Mouse (Mus musculus): ENCODE data around the gene Zfp316. TPM values are rescaled to one million over a fixed set of nuclear protein-coding genes. Genes with fewer than 3 reads are reported as not detected.

Zfp316 gene
- total and polyA plus RNA-seq, 3 experiments, result 4.3 to 4.8 TPM; not detected in 1

- no peaks in the 10 kb centered on the region for H3K27me3 ChIP-seq (ENCODE audit: control insufficient read depth in 1 of 2, insufficient read depth in 2 of 2, low read length in 2 of 2)
- H3K27ac ChIP-seq (ENCODE audit: control insufficient read depth, low read depth, low read length), result peak within 1 kb of the TSS; percentile 89
- peak within 1 kb of the TSS; percentile 76 to 91 for H3K4me3 ChIP-seq (ENCODE audit: control insufficient read depth in 1 of 2, insufficient read depth in 1 of 2, low read depth in 2 of 2, low read length in 2 of 2)
- H3K9me3 ChIP-seq (replicated peaks; ENCODE audit: insufficient read depth, low read length), result no peaks in the 10 kb centered on the region
- peak; percentile 89 for DNase-seq (ENCODE audit: low read depth, low spot score)
- H3K4me1 ChIP-seq (ENCODE audit: control insufficient read depth in 1 of 2, insufficient read depth in 2 of 2, low read length in 2 of 2), result peaks cover 0 to 10% of the 10 kb centered on the region in 2 experiments; a peak in 1 of 4 replicates
- peaks cover 12 to 18% of the 10 kb centered on the region in 2 experiments for H3K36me3 ChIP-seq (ENCODE audit: control insufficient read depth in 1 of 2, insufficient read depth in 2 of 2, low read length in 2 of 2)
- H3K9ac ChIP-seq (ENCODE audit: control insufficient read depth, low read depth, low read length, poor library complexity, severe bottlenecking), result peak within 1 kb of the TSS; percentile 98
- H3K79me2 ChIP-seq (ENCODE audit: control insufficient read depth, insufficient read depth, low read length, poor library complexity), result peaks cover 47% of the 10 kb centered on the region
- TF ChIP-seq JUND (IDR thresholded peaks at IDR 0.05; ENCODE audit: low read depth, low read length) (no peak), CTCF (IDR thresholded peaks at IDR 0.05 in 2 of 3, conservative IDR thresholded peaks at IDR 0.05 in 1 of 3; ENCODE audit: control insufficient read depth in 1 of 3, insufficient read depth in 1 of 3, low read depth in 2 of 3, low read length in 3 of 3, poor library complexity in 1 of 3, severe bottlenecking in 1 of 3) (peak; percentile 52 to 99 (median 84); a peak in 5 of 6 replicates), POLR2AphosphoS2 (IDR thresholded peaks at IDR 0.05; ENCODE audit: low read length) (no peak), ZC3H11A (IDR thresholded peaks at IDR 0.05; ENCODE audit: low read depth, low read length) (no peak), NELFE (IDR thresholded peaks at IDR 0.05; ENCODE audit: low read depth, low read length) (peak; percentile 84), SIN3A (IDR thresholded peaks at IDR 0.05; ENCODE audit: low read length) (peak; percentile 31; the same call in 1 of the 2 replicates), CHD1 (IDR thresholded peaks at IDR 0.05; ENCODE audit: low read depth, low read length) (no peak), POLR2AphosphoS5 (IDR thresholded peaks at IDR 0.05; ENCODE audit: borderline replicate concordance, low read depth, low read length) (no peak), MXI1 (IDR thresholded peaks at IDR 0.05; ENCODE audit: low read depth, low read length) (peak; percentile 79), ZNF384 (IDR thresholded peaks at IDR 0.05; ENCODE audit: low read depth, low read length) (no peak), NRF1 (IDR thresholded peaks at IDR 0.05; ENCODE audit: insufficient read depth, low read depth, low read length, poor library complexity, severe bottlenecking) (0 out of 2 replicates have a peak, but pooled peaks have one; percentile 8), TBP (IDR thresholded peaks at IDR 0.05; ENCODE audit: low read depth, low read length) (0 out of 2 replicates have a peak, but pooled peaks have one; percentile 35), CHD2 (IDR thresholded peaks at IDR 0.05; ENCODE audit: low read length) (no peak), ZMIZ1 (IDR thresholded peaks at IDR 0.05; ENCODE audit: low read depth, low read length) (peak; percentile 70; the same call in 1 of the 2 replicates), USF2 (IDR thresholded peaks at IDR 0.05; ENCODE audit: borderline replicate concordance in 1 of 2, insufficient read depth in 1 of 2, low read depth in 1 of 2, low read length in 2 of 2) (no peak), BHLHE40 (IDR thresholded peaks at IDR 0.05; ENCODE audit: borderline replicate concordance, low read depth, low read length) (no peak), SMC3 (IDR thresholded peaks at IDR 0.05; ENCODE audit: low read depth, low read length) (peak; percentile 52), MYC (IDR thresholded peaks at IDR 0.05; ENCODE audit: low read depth, low read length) (no peak), E2F4 (IDR thresholded peaks at IDR 0.05; ENCODE audit: borderline replicate concordance, low read depth, low read length) (no peak), USF1 (IDR thresholded peaks at IDR 0.05; ENCODE audit: low read depth, low read length) (no peak), TCF12 (IDR thresholded peaks at IDR 0.05; ENCODE audit: low read depth, low read length) (no peak), HCFC1 (IDR thresholded peaks at IDR 0.05; ENCODE audit: low read depth, low read length) (peak; percentile 76), ETS1 (IDR thresholded peaks at IDR 0.05; ENCODE audit: low read depth, low read length) (no peak), MAFK (IDR thresholded peaks at IDR 0.05; ENCODE audit: borderline replicate concordance, low read depth, low read length) (no peak), MAZ (IDR thresholded peaks at IDR 0.05; ENCODE audit: low read depth, low read length) (0 out of 2 replicates have a peak, but pooled peaks have one; percentile 33), MEF2A (IDR thresholded peaks at IDR 0.05; ENCODE audit: extremely low read depth, insufficient replicate concordance, low read depth, low read length, poor library complexity, severe bottlenecking) (no peak), POLR2A (IDR thresholded peaks at IDR 0.05; ENCODE audit: control insufficient read depth in 1 of 2, insufficient read depth in 1 of 2, low read depth in 1 of 2, low read length in 2 of 2, poor library complexity in 1 of 2) (peak; percentile 80 to 93; a peak in 3 of 4 replicates), UBTF (IDR thresholded peaks at IDR 0.05; ENCODE audit: borderline replicate concordance, insufficient read depth, low read depth, low read length) (0 out of 2 replicates have a peak, but pooled peaks have one; percentile 62), GATA1 (IDR thresholded peaks at IDR 0.05; ENCODE audit: low read depth, low read length) (no peak; the same call in 1 of the 2 replicates), RAD21 (IDR thresholded peaks at IDR 0.05; ENCODE audit: low read depth, low read length) (no peak; the same call in 1 of the 2 replicates), ELF1 (IDR thresholded peaks at IDR 0.05; ENCODE audit: low read depth, low read length) (peak; percentile 33; the same call in 1 of the 2 replicates), GABPA (IDR thresholded peaks at IDR 0.05; ENCODE audit: low read depth, low read length) (no peak), MYB (IDR thresholded peaks at IDR 0.05; ENCODE audit: low read depth, low read length) (no peak), TAL1 (IDR thresholded peaks at IDR 0.05; ENCODE audit: low read length) (no peak), ZKSCAN1 (IDR thresholded peaks at IDR 0.05; ENCODE audit: low read depth, low read length) (no peak)
Measured at GRCm38 (mm10) chr5:143314730-143315513, 45.1 kb upstream of the Zfp316 start, which contains the start of gene E130309D02Rik. E130309D02Rik (minus strand) TSS chr5:143315360.
